Mouse (Mus musculus) heart, postnatal 36 days (tissue): ENCODE measurements at regions not wholly inside any gene's neighbourhood (a gene's known extent, or its start where the extent isn't known, plus 50 kb on each side); places are given as distances from the start of the nearest gene placed in this dataset.

Experiments used
- DNase-seq, 2 experiments: peaks; one replicate each; pipeline ENCODE4 v3.0.0; 2021 to 2022
- intact Hi-C: fragments of 180-260 bp; cut with DNase I; formaldehyde crosslinking; loops from one replicate; pipeline ENCODE4 v1.15.1; 2025

- DNase-seq: no peak
- intact Hi-C loops: no loop called here
Observed at GRCm38 (mm10) chr3:60310402-60310801, 162.2 kb upstream of the Mbnl1 start.

- intact Hi-C loops: no loop called here
- DNase-seq: no peak
Observed at GRCm38 (mm10) chr3:60311178-60311577, 161.5 kb upstream of the Mbnl1 start.

GRCm38 (mm10) chr3:60320213-60320936 lies 152.3 kb upstream of the Mbnl1 start:
- peak in 1 of 2 experiments; percentile 5 for DNase-seq
- intact Hi-C loops: no loop called here

- intact Hi-C loops: no loop called here
Observed at GRCm38 (mm10) chr3:60323514-60323913, 149.1 kb upstream of the Mbnl1 start.

GRCm38 (mm10) chr3:60324416-60324815 lies 148.2 kb upstream of the Mbnl1 start:
- DNase-seq: no peak

More at GRCm38 (mm10) chr3:60323514-60323913, 149.1 kb upstream of the Mbnl1 start:
- DNase-seq: no peak

GRCm38 (mm10) chr3:60324969-60325368 lies 147.7 kb upstream of the Mbnl1 start:
- intact Hi-C loops: no loop called here

More at GRCm38 (mm10) chr3:60324416-60324815, 148.2 kb upstream of the Mbnl1 start:
- intact Hi-C loops: no loop called here

GRCm38 (mm10) chr3:60332460-60332859 lies 140.2 kb upstream of the Mbnl1 start:
- intact Hi-C loops: no loop called here
- DNase-seq: no peak

More at GRCm38 (mm10) chr3:60324969-60325368, 147.7 kb upstream of the Mbnl1 start:
- DNase-seq: no peak

GRCm38 (mm10) chr3:60333669-60334068 lies 139.0 kb upstream of the Mbnl1 start:
- no peak for DNase-seq
- intact Hi-C loops: no loop called here

GRCm38 (mm10) chr3:60334133-60334532 lies 138.5 kb upstream of the Mbnl1 start:
- DNase-seq: no peak
- intact Hi-C loops: no loop called here

- intact Hi-C loops: no loop called here
- DNase-seq: no peak
Observed at GRCm38 (mm10) chr3:60346390-60346789, 126.2 kb upstream of the Mbnl1 start.

GRCm38 (mm10) chr3:60347049-60347448 lies 125.6 kb upstream of the Mbnl1 start:
- DNase-seq: no peak
- intact Hi-C loops: no loop called here

GRCm38 (mm10) chr3:60371176-60371965 lies 101.3 kb upstream of the Mbnl1 start:
- intact Hi-C loops: no loop called here
- DNase-seq: peak; percentile 12 to 14

GRCm38 (mm10) chr3:60373662-60374061 lies 99.0 kb upstream of the Mbnl1 start:
- DNase-seq: no peak
- intact Hi-C loops: no loop called here

- no peak for DNase-seq
- intact Hi-C loops: no loop called here
Observed at GRCm38 (mm10) chr3:60388593-60388992, 84.0 kb upstream of the Mbnl1 start.

GRCm38 (mm10) chr3:60389032-60389431 lies 83.6 kb upstream of the Mbnl1 start:
- DNase-seq: no peak
- intact Hi-C loops: no loop called here

GRCm38 (mm10) chr3:60395299-60395698 lies 77.3 kb upstream of the Mbnl1 start:
- DNase-seq: no peak
- intact Hi-C loops: no loop called here

GRCm38 (mm10) chr3:60396971-60397370 lies 75.7 kb upstream of the Mbnl1 start:
- no peak for DNase-seq
- intact Hi-C loops: no loop called here

GRCm38 (mm10) chr3:60398796-60399195 lies 73.8 kb upstream of the Mbnl1 start:
- DNase-seq: no peak
- intact Hi-C loops: no loop called here

- intact Hi-C loops: no loop called here
- no peak for DNase-seq
Observed at GRCm38 (mm10) chr3:60402251-60402830, 70.3 kb upstream of the Mbnl1 start.

GRCm38 (mm10) chr3:60407426-60407825 lies 65.2 kb upstream of the Mbnl1 start:
- intact Hi-C loops: loop anchor here (5.0 kb wide), 1 partner anchor 205 kb away; no protein-coding TSS in a partner anchor
- DNase-seq: no peak

- intact Hi-C loops: loop anchor here (5.0 kb wide), 1 partner anchor 204 kb away; no protein-coding TSS in a partner anchor
- no peak for DNase-seq
Observed at GRCm38 (mm10) chr3:60407906-60408305, 64.7 kb upstream of the Mbnl1 start.
